13 mouse cellular contexts compared by ENCODE assay signal in genomic region chr6:121062891-121063408, GRCm38 (mm10).
DNase-seq lines count a peak whose midpoint lies in the region; ATAC-seq lines count a peak whose summit lies in the region.
"Had no signal": no experiment of that assay in that cellular context is flagged by ENCODE, and none has a peak within 500 bp of the region (broad histone marks: within the 10 kb centered on the region; RNA-seq: fewer than 3 reads in every experiment).

No protein-coding gene starts in this region.

- peak overlapping the region; percentile 18; the same call in 1 of the 2 replicates for H3K27ac ChIP-seq in hindbrain, embryonic 14.5 days
- no peak overlapping the region for H3K27ac ChIP-seq in hindbrain, embryonic 11.5 days (ENCODE audit: low read depth, low read length)

- H3K9ac ChIP-seq in hindbrain, embryonic 14.5 days, result no peak overlapping the region
- H3K9ac ChIP-seq in hindbrain, embryonic 11.5 days (ENCODE audit: low read depth, low read length), result no peak overlapping the region
- H3K9ac ChIP-seq: intestine, embryonic 15.5 days had no signal

- H3K4me2 ChIP-seq in hindbrain, embryonic 14.5 days (replicated peaks), result no peak overlapping the region
- H3K4me2 ChIP-seq in hindbrain, embryonic 11.5 days (replicated peaks; ENCODE audit: low read depth, low read length), result no peak overlapping the region

- no peak overlapping the region for H3K4me3 ChIP-seq in hindbrain, embryonic 14.5 days (replicated peaks; ENCODE audit: low read length)
- no peak overlapping the region for H3K4me3 ChIP-seq in hindbrain, embryonic 11.5 days (ENCODE audit: low read depth, low read length)
- H3K4me3 ChIP-seq: heart, adult 2 months; intestine, embryonic 15.5 days had no signal

- H3K36me3 ChIP-seq in hindbrain, embryonic 14.5 days (replicated peaks; ENCODE audit: control insufficient read depth, insufficient read depth), result no peaks in the 10 kb centered on the region
- H3K36me3 ChIP-seq in hindbrain, embryonic 11.5 days (ENCODE audit: control insufficient read depth, insufficient read depth, low read length), result no peaks in the 10 kb centered on the region
- H3K36me3 ChIP-seq: intestine, embryonic 15.5 days had no signal

- ATAC-seq in hindbrain, embryonic 14.5 days (ENCODE audit: low FRiP score), result no peak
- no peak for ATAC-seq in hindbrain, embryonic 11.5 days (ENCODE audit: low FRiP score)
- ATAC-seq in common myeloid progenitor, adult 5-6 weeks (replicated peaks; ENCODE audit: low read depth, poor library complexity, severe bottlenecking), result peak; percentile 86
- peak; percentile 77 for ATAC-seq in neutrophil, adult 5-6 weeks (ENCODE audit: extremely low read depth, insufficient number of reproducible peaks, low FRiP score, poor library complexity, severe bottlenecking)

- H3K27me3 ChIP-seq in hindbrain, embryonic 14.5 days (ENCODE audit: control insufficient read depth, insufficient read depth, low read length), result no peaks in the 10 kb centered on the region
- H3K27me3 ChIP-seq in hindbrain, embryonic 11.5 days (ENCODE audit: control insufficient read depth, insufficient read depth, low read length), result no peaks in the 10 kb centered on the region
- H3K27me3 ChIP-seq: intestine, embryonic 15.5 days had no signal

- H3K4me1 ChIP-seq in hindbrain, embryonic 14.5 days (replicated peaks; ENCODE audit: control insufficient read depth, insufficient read depth, low read length), result peaks cover 35% of the 10 kb centered on the region
- H3K4me1 ChIP-seq in hindbrain, embryonic 11.5 days (replicated peaks; ENCODE audit: control insufficient read depth, insufficient read depth, low read length), result peaks cover 4% of the 10 kb centered on the region; the same call in 1 of the 2 replicates

- 94% methylated on average over 17 of the region's 17 CpGs for WGBS in hindbrain, embryonic 14.5 days
- 93% methylated on average over 17 of the region's 17 CpGs for WGBS in hindbrain, embryonic 11.5 days

- DNase-seq in hindbrain, embryonic 14.5 days (ENCODE audit: low spot score), result no peak
- no peak for DNase-seq in hindbrain, embryonic 11.5 days (ENCODE audit: low spot score)
- DNase-seq in spleen, adult 18-20 months, result peak; percentile 20 to 38
- no peak for DNase-seq in spleen, adult 12 weeks (ENCODE audit: low spot score)
- DNase-seq in frontal cortex, postnatal 25 days (ENCODE audit: low spot score in 2 of 2), result no peak
- no peak for DNase-seq in gastrocnemius, postnatal 10 days
- DNase-seq: cerebellum, postnatal 10 days; heart, adult 2 months; layer of hippocampus, postnatal 36 days; lung, postnatal 10 days had no signal

- H3K9me3 ChIP-seq in hindbrain, embryonic 14.5 days (ENCODE audit: control insufficient read depth, low read length), result no peaks in the 10 kb centered on the region
- no peaks in the 10 kb centered on the region for H3K9me3 ChIP-seq in hindbrain, embryonic 11.5 days (ENCODE audit: control insufficient read depth, low read length)
- H3K9me3 ChIP-seq: intestine, embryonic 15.5 days had no signal

Comparison
In these comparisons a context has a peak if more than half of its experiments do, and no peak if none do; other contexts are left out.
1. DNase-seq: peak in spleen, adult 18-20 months (2 of 2); none in hindbrain, embryonic 14.5 days (single experiment), hindbrain, embryonic 11.5 days (single experiment), spleen, adult 12 weeks (single experiment), frontal cortex, postnatal 25 days (0 of 2) and gastrocnemius, postnatal 10 days (single experiment).
2. ATAC-seq: peak in common myeloid progenitor, adult 5-6 weeks (single experiment) and neutrophil, adult 5-6 weeks (single experiment); none in hindbrain, embryonic 14.5 days (single experiment) and hindbrain, embryonic 11.5 days (single experiment).